Mouse (Mus musculus): ENCODE results near the gene 1810055G02Rik. TPM values are rescaled to one million over a fixed set of nuclear protein-coding genes. Genes with fewer than 3 reads are reported as not detected.

Gene 1810055G02Rik
- polyA plus RNA-seq, 1 experiment from 2014 or later, result 35.6 TPM

DNA sequence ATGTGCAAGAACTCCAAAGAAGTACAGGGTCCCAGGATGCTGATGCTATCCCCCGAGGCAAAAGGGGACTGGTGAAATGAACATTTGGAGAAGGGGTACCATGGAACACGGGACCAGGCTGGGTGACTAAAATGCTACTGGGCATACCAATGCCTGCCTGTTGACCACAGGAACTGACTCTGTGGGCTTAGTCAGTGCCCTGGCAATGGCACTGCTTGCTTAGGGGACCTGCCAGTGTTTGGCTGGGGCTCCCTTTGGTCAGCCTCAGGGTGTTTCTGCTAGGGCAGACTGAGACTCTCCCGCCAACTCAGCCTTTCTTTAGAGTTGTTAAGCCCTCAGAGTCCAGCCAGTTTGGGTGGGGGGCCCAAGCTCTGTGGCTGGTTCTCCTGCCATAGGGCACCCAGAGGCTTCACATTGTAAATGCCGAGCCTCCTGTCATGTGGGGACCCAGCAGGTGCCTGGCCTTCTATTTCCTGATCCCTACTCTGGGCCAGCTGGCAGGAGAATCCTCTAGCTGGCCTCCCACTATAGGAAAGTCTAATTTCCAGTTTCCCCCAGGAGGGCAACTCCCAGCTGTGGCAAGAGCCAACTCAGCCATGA is 57.2 kb downstream of the 1810055G02Rik start:
- H3K27ac ChIP-seq, result no peak overlapping the region
- H3K27me3 ChIP-seq (replicated peaks), result no peaks in the 10 kb centered on the region
- peaks cover 25% of the 10 kb centered on the region for H3K4me1 ChIP-seq
- no peaks in the 10 kb centered on the region for H3K9me3 ChIP-seq
- no peak for ATAC-seq (ENCODE audit: low FRiP score, low read depth)
- peaks cover 4% of the 10 kb centered on the region; the same call in 1 of the 2 replicates for H3K36me3 ChIP-seq
- no peak overlapping the region for H3K4me2 ChIP-seq (replicated peaks)
- 82% methylated on average over 4 of the region's 4 CpGs for WGBS
- no peak overlapping the region for H3K4me3 ChIP-seq
- H3K9ac ChIP-seq, result no peak overlapping the region

DNA sequence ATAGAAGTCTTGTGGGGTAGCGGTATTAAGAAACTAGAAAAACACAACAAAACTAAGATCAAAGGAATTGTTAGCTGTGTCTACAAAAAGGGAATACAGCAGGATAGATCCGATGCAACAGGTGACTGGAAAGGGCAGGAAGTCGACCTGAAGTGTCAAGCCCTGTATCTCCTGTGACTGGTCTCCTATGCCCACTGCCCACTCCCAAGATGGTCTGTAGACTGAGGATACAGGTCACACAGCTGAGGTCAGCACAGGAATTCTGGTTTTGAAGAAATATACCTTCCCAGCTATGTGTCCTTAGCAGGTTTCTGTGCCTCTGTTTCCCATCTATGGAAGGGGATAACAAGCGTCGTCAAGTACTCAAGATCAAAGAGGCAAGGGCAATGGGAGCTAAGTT is 58.3 kb downstream of the 1810055G02Rik start:
- ATAC-seq (ENCODE audit: low FRiP score, low read depth), result no peak
- 0 out of 2 replicates have a peak overlapping the region, but pooled peaks have one; percentile 100 for H3K9ac ChIP-seq
- no peak overlapping the region for H3K27ac ChIP-seq
- H3K27me3 ChIP-seq (replicated peaks), result no peaks in the 10 kb centered on the region
- no peaks in the 10 kb centered on the region for H3K9me3 ChIP-seq
- whole genome bisulfite sequencing, result 94% methylated on average over 5 of the region's 5 CpGs
- H3K4me1 ChIP-seq, result peaks cover 30% of the 10 kb centered on the region
- peaks cover 4% of the 10 kb centered on the region; the same call in 1 of the 2 replicates for H3K36me3 ChIP-seq
- H3K4me3 ChIP-seq, result no peak overlapping the region
- peak overlapping the region; percentile 74 for H3K4me2 ChIP-seq (replicated peaks)

DNA sequence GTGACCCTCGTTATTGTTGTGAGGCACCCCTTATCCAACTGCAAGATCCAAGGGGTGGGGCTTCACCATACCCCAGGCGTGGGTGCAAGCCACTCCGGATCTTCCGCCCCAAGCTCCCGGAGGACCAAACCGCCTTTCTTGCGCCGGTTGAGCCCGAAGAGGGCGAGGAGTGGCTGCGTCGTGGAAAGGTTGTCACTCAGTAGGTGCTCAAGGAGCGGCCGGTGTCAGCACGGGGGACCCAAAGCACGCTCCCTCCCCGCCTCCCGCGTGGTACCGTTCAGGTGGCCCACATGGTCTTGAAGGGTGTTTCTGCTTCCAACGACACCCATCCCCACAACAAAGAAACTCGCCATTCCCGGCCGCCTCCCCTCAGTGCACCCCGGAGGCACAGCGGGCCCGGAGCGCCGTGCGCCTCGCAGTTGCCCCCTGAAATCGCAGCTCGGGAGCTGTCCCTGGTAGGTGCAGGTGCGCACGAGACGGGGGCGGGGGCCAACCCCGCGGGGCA is 59.2 kb downstream of the 1810055G02Rik start, which contains the start of gene Kmt5b:
TSS of gene Kmt5b (plus strand) at position 146 of the 505 bp plus-strand sequence.
- H3K9ac ChIP-seq, result peak within 1 kb of the TSS; percentile 100
- peak within 1 kb of the TSS; percentile 100 for H3K27ac ChIP-seq
- no peaks in the 10 kb centered on the region for H3K27me3 ChIP-seq (replicated peaks)
- under 1% methylated on average over 39 of the region's 39 CpGs for WGBS
- H3K4me1 ChIP-seq, result peaks cover 30% of the 10 kb centered on the region
- peak within 1 kb of the TSS; percentile 95 for H3K4me3 ChIP-seq
- peak within 1 kb of the TSS; percentile 74 for H3K4me2 ChIP-seq (replicated peaks)
- ATAC-seq (ENCODE audit: low FRiP score, low read depth), result peak; percentile 72
- H3K36me3 ChIP-seq, result peaks cover 4% of the 10 kb centered on the region; the same call in 1 of the 2 replicates
- H3K9me3 ChIP-seq, result no peaks in the 10 kb centered on the region

Other genes with a start within 250 kb of the 1810055G02Rik start
- gene Ppp6r3, start 132.5 kb upstream of the 1810055G02Rik start, polyA plus RNA-seq (2016; fragmentation: Nextera tagmentation; extraction: Ambion mirVana), result 70.7 and 74.0 TPM in 2 replicates
- 2.7 and 2.8 TPM in 2 replicates for gene Lrp5, start 21.7 kb upstream of the 1810055G02Rik start, polyA plus RNA-seq (2016; fragmentation: Nextera tagmentation; extraction: Ambion mirVana)
- gene Kmt5b, start 59.1 kb downstream of the 1810055G02Rik start, polyA plus RNA-seq (2016; fragmentation: Nextera tagmentation; extraction: Ambion mirVana), result 53.1 and 55.3 TPM in 2 replicates
- gene Chka, start 143.5 kb downstream of the 1810055G02Rik start, polyA plus RNA-seq (2016; fragmentation: Nextera tagmentation; extraction: Ambion mirVana), result 62.7 and 65.2 TPM in 2 replicates
- gene Tcirg1, start 198.8 kb downstream of the 1810055G02Rik start, polyA plus RNA-seq (2016; fragmentation: Nextera tagmentation; extraction: Ambion mirVana), result 19.7 and 22.0 TPM in 2 replicates
- 226 and 234 TPM in 2 replicates for gene Ndufs8, start 204.5 kb downstream of the 1810055G02Rik start, polyA plus RNA-seq (2016; fragmentation: Nextera tagmentation; extraction: Ambion mirVana)
- gene Aldh3b1, start 221.5 kb downstream of the 1810055G02Rik start, polyA plus RNA-seq (2016; fragmentation: Nextera tagmentation; extraction: Ambion mirVana), result 0.84 and 0.87 TPM in 2 replicates
- 8.4 and 11.1 TPM in 2 replicates for gene Unc93b1, start 226.9 kb downstream of the 1810055G02Rik start, polyA plus RNA-seq (2016; fragmentation: Nextera tagmentation; extraction: Ambion mirVana)

Measured in neural tube, embryonic 12.5 days (tissue).